Mouse (Mus musculus): ENCODE data around the gene Tcf12.

DNA sequence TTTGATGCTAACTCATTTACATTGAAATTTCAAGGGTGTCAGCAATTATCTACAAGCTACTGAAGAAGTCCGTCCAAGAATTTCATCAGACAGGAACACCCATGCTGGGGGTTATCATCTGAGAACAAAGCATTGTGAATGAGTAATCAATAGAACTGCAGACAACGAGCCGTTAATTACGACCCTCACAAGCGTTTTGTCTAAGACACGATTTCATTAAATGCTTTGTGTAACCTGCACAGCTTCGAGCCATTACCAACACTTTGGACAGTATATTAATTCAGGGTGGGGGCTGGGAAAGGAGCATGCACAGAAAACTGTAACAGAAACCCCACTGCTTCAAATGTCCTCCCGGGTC is 180.3 kb downstream of the Tcf12 start:
- TF ChIP-seq CTCF (IDR thresholded peaks at IDR 0.05; ENCODE audit: insufficient read depth, low read length): no peak
- TF ChIP-seq POLR2A (IDR thresholded peaks at IDR 0.05; ENCODE audit: borderline replicate concordance, extremely low read depth, low read depth, low read length): no peak
